Mouse (Mus musculus) thymus, adult 2 months (tissue): ENCODE measurements around the gene Adora1. TPM values are rescaled to one million over a fixed set of nuclear protein-coding genes. Genes with fewer than 3 reads are reported as not detected.

Experiments
- DNase-seq: peaks from one replicate; pipeline ENCODE4 v3.0.0; 2021
- H3K27ac ChIP-seq: fragments of 200-500 bp; 2 replicates; pipeline ENCODE4 v1.5.1; 2012; ENCODE audit warnings: low read length, control low read depth; ENCODE audit not compliant: control insufficient read depth, insufficient read depth
- H3K27me3 ChIP-seq: fragments of 200-500 bp; 2 replicates; pipeline ENCODE4 v1.6.1; 2012; ENCODE audit warnings: mild to moderate bottlenecking, low read length, moderate library complexity, mixed read lengths; ENCODE audit not compliant: control insufficient read depth, insufficient read depth
- H3K36me3 ChIP-seq: fragments of 200-500 bp; 2 replicates; pipeline ENCODE4 v1.6.1; 2012; ENCODE audit warnings: mild to moderate bottlenecking, low read length, moderate library complexity; ENCODE audit not compliant: control insufficient read depth, insufficient read depth
- H3K4me1 ChIP-seq: fragments of 200-500 bp; replicated peaks from 2 replicates; pipeline ENCODE4 v1.6.1; 2012; ENCODE audit warnings: low read length; ENCODE audit not compliant: control insufficient read depth, insufficient read depth
- H3K4me3 ChIP-seq: fragments of 200-500 bp; 2 replicates; pipeline ENCODE4 v1.5.1; 2012; ENCODE audit warnings: mild to moderate bottlenecking, low read length, control low read depth, moderate library complexity; ENCODE audit not compliant: control insufficient read depth, insufficient read depth
- CTCF ChIP-seq: fragments of 200-500 bp; IDR thresholded peaks from 2 replicates; pipeline ENCODE4 v1.5.1; 2012; ENCODE audit warnings: mild to moderate bottlenecking, control low read depth, low read length, moderate library complexity, borderline replicate concordance; ENCODE audit not compliant: control insufficient read depth, poor library complexity, insufficient read depth; ENCODE audit errors: extremely low read depth
- POLR2A ChIP-seq: fragments of 200-500 bp; IDR thresholded peaks from 2 replicates; pipeline ENCODE4 v1.6.1; 2012; ENCODE audit warnings: mild to moderate bottlenecking, low read length, control low read depth, moderate library complexity; ENCODE audit not compliant: control insufficient read depth, poor library complexity, insufficient read depth; ENCODE audit errors: extremely low read depth
- WGBS: fragments of 180-500 bp; shearing (Covaris S2); methylation state at CpG from one replicate; pipeline ENCODE4 v1.1.7; 2018; 5-methylcytosine and 5-hydroxymethylcytosine counted together
- polyA plus RNA-seq: library from polyadenylated mRNA; depleted of rRNA; stranded (reverse); fragments of >200 nt; gene quantifications from 2 replicates; pipeline ENCODE4 v1.2.3, GENCODE M21; 2012

Gene Adora1
- polyA plus RNA-seq, 1 experiment: 6.2 TPM

DNA sequence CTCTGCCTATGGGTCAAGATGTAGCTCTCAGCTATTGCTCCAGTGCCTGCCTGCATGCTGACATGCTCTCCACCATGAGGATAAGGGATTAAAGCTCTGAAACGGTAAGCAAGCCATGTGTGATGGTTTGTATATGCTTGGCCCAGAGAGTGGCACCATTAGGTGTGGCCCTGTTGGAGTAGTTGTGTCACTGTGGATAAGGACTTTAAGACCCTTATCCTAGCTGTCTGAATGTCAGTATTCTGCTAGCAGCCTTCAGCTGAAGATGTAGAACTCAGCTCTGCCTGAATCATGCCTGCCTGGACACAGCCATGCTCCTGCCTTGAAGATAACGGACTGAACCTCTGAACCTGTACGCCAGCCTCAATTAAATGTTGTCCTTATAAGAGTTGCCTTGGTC, 68.7 kb downstream of the Adora1 start:
- no peaks in the 10 kb centered on the region for H3K27me3 ChIP-seq
- no peak for TF ChIP-seq CTCF
- TF ChIP-seq POLR2A: no peak
- no peaks in the 10 kb centered on the region for H3K36me3 ChIP-seq
- no peak overlapping the region for H3K4me3 ChIP-seq
- WGBS: 93% methylated on average over 3 of the region's 3 CpGs
- H3K4me1 ChIP-seq: no peaks in the 10 kb centered on the region
- no peak overlapping the region for H3K27ac ChIP-seq
- no peak for DNase-seq

DNA sequence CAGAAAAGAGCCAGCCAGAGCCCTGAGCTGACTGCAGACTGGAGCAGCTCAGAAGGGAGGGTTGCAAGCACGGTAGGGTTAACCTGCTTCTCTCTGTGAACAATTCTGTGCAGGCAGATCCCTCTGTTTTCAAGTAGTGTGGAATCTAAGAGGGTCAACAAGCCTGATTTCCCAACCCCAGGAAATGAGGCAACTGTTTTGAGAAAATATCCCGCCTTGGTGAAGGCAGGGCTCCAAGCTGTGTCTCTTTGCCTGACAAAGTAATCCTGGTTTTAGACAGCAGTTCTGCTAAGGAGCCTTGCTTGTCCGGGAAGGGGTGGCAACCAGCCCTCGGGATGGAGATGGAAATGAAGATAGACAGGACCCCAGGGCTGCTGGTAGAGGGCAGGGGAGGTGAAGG, 70.8 kb downstream of the Adora1 start:
- no peaks in the 10 kb centered on the region for H3K36me3 ChIP-seq
- WGBS: 79% methylated on average over 4 of the region's 4 CpGs
- H3K27ac ChIP-seq: no peak overlapping the region
- no peak for TF ChIP-seq POLR2A
- TF ChIP-seq CTCF: no peak
- H3K4me3 ChIP-seq: no peak overlapping the region
- H3K4me1 ChIP-seq: no peaks in the 10 kb centered on the region
- H3K27me3 ChIP-seq: no peaks in the 10 kb centered on the region
- no peak for DNase-seq

DNA sequence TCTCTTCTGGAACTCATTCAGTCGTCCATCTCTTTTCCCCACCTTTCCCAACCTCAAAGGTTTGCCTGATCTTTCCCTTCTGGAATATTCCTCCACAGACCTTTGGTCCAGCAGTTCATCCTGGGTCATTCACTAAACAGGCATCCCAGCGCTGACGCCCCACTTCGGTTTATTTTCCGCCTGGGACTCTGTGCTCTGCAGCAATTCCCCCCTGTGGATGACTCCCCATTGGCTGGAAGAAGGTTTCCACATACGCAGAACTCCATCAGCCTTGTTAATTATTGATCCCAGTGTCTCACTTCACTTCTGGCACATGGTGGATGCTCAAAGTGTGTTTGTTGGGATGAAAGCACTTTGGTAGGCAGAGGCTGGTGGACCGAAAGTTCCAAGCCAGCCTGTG, 71.8 kb downstream of the Adora1 start:
- Histone ChIP-seq H3K4me3 (no peak overlapping the region), H3K27me3 (no peaks in the 10 kb centered on the region), H3K27ac (no peak overlapping the region), H3K36me3 (no peaks in the 10 kb centered on the region), H3K4me1 (no peaks in the 10 kb centered on the region)
- DNase-seq: no peak
- 95% methylated on average over 7 of the region's 7 CpGs for WGBS
- TF ChIP-seq POLR2A: no peak
- no peak for TF ChIP-seq CTCF

DNA sequence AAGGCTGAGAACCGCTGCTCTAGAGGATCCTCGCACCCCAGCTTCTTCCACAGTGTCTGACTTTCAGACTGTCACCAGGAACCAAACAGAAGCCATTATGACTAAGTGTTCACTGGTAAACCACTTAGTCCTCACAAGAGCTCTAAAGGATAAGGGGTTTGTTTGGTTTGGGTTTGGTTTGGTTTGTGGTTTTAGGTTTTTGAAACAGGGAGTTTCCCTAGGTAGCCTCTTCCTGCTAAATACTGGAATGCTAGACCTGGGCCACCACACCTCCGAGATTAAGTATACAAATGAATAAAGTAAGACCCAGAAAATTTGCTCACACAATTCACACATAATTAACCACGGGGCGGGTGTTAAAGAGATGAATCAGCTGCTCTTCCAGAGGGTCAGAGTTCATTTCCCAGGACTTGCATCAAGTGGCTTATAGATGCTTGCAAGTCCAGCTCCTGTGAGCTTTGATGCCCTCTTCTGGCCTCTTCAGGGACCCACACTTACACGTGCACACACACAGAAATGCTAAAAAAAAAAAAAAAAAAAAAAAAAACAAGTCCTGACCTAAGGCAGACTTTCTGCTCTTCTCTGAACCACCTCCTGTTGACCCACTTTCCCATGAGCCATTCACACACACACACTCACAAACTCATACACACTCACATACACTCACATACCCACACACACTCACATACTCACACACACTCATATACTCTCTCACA, 72.6 kb downstream of the Adora1 start:
- Histone ChIP-seq H3K27ac (no peak overlapping the region), H3K36me3 (no peaks in the 10 kb centered on the region), H3K4me1 (no peaks in the 10 kb centered on the region), H3K27me3 (no peaks in the 10 kb centered on the region), H3K4me3 (no peak overlapping the region)
- no peak for TF ChIP-seq CTCF
- TF ChIP-seq POLR2A: no peak
- DNase-seq: no peak
- WGBS: 79% methylated on average over 6 of the region's 6 CpGs

DNA sequence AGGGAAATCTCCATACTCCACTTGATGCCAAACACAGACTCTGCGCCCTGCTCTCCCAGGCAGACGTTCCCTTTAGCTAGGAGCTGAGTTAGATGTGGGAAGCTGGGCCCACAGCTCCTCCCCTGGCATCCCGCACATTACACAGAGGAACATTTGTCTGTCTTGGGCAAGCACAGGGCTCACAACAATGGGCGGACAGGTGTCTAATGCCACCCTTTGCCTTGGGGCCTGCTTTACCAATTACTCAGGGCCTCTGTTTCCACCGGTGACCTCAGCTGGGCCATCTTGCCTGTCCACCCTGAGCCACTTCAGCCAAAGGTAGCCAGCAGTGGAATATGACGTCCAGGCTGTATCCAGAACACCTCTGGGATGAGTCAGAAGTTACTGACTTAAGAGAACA, 73.8 kb downstream of the Adora1 start:
- Histone ChIP-seq H3K4me3 (no peak overlapping the region), H3K4me1 (no peaks in the 10 kb centered on the region), H3K27me3 (no peaks in the 10 kb centered on the region), H3K27ac (no peak overlapping the region), H3K36me3 (no peaks in the 10 kb centered on the region)
- TF ChIP-seq CTCF (no peak), POLR2A (no peak)
- 92% methylated on average over 6 of the region's 6 CpGs for WGBS
- DNase-seq: no peak

DNA sequence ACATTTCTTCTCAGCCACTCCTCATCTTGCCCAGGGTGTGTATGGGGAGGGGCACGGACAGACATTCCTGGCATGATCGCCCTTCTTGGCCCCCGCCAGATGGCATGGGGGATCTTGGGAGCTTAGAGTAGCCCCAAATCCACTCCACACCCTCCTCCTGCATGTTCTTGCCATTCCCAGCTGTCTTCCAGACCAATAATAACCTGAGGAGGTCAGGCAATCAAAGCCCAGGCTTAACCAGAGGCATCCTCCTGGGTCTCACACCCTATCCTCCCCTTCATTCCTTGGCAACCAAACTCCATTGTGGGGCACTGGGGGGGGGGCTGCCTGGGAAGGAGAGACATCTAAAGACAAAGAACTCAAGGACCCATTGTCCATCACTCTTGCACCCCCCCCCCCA, 74.8 kb downstream of the Adora1 start:
- no peaks in the 10 kb centered on the region for H3K36me3 ChIP-seq
- WGBS: 95% methylated on average over 3 of the region's 3 CpGs
- TF ChIP-seq CTCF (no peak), POLR2A (no peak)
- H3K27ac ChIP-seq: no peak overlapping the region
- no peak for DNase-seq
- H3K4me3 ChIP-seq: no peak overlapping the region
- no peaks in the 10 kb centered on the region for H3K4me1 ChIP-seq
- no peaks in the 10 kb centered on the region for H3K27me3 ChIP-seq

DNA sequence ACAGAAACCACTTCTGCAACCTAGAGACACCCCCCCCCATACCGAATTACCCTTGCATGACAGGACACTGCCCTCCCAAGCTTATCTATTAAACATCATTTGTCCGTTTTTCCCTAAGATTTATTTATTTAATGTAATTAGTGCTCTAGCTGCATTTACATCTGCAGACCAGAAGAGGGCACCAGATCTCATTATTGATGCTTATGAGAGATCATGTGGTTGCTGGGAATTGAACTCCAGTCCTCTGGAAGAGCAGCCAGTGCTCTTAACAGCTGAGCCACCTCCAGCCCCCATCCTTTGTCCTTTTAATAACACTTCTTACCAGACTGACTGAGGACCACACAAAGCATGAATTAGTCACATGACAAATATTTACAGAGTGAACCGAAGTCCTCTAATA, 80.6 kb downstream of the Adora1 start:
- Histone ChIP-seq H3K27ac (no peak overlapping the region), H3K4me3 (no peak overlapping the region), H3K4me1 (no peaks in the 10 kb centered on the region), H3K36me3 (no peaks in the 10 kb centered on the region), H3K27me3 (no peaks in the 10 kb centered on the region)
- TF ChIP-seq POLR2A (no peak), CTCF (no peak)
- no peak for DNase-seq
- WGBS: 66% methylated on average over 3 of the region's 3 CpGs
